Mouse (Mus musculus) G1E (cell line): Measurements from ENCODE around the gene Wdr24.

Experiments
- CTCF ChIP-seq: IDR thresholded peaks from 2 replicates; pipeline ENCODE4 v1.5.1; 2012; ENCODE audit warnings: low read depth, low read length, inconsistent platforms, mixed read lengths
- GATA1 ChIP-seq: IDR thresholded peaks from 2 replicates; pipeline ENCODE4 v1.6.1; 2012; ENCODE audit warnings: borderline replicate concordance, low read length, inconsistent platforms, mixed read lengths
- GATA2 ChIP-seq: IDR thresholded peaks from 2 replicates; pipeline ENCODE4 v1.6.1; 2012; ENCODE audit warnings: low read depth, low read length, inconsistent platforms, borderline replicate concordance
- POLR2AphosphoS5 ChIP-seq: IDR thresholded peaks from 2 replicates; pipeline ENCODE4 v1.6.1; 2012; ENCODE audit warnings: low read depth, low read length, inconsistent platforms; ENCODE audit not compliant: insufficient replicate concordance
- TAL1 ChIP-seq: conservative IDR thresholded peaks from 2 replicates; pipeline ENCODE4 v1.6.1; 2012; ENCODE audit warnings: low read depth, low read length, inconsistent platforms, mixed read lengths

DNA sequence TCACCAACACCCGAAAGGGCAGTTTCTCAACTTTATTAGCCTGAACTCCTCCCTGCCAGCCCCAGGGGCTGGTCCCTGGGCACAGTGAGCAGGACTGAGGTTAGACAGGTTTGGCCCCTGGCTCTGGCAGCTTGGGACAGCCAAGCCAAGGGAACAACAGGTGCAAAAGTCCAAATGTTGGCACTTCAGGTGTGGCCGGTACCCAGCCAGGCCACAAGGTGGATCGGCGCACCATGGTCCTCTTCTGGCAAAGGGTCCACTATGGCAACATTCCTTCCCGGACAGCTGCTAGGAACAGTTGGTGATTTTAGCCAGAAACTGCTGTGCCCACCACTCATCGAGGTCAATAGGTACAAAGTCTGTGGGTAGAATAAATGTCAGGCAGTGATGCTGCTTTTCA is 40.3 kb downstream of the Wdr24 start:
- TF ChIP-seq CTCF (no peak), GATA1 (no peak), GATA2 (no peak), POLR2AphosphoS5 (no peak), TAL1 (no peak)
